Mouse (Mus musculus) testis, adult 2 months (tissue): ENCODE data around the gene Suclg2.

Experiments
- CTCF ChIP-seq: fragments of 200-500 bp; IDR thresholded peaks from 2 replicates; pipeline ENCODE4 v1.5.1; 2012; ENCODE audit warnings: low read depth, mild to moderate bottlenecking, inconsistent platforms, low read length, moderate library complexity; ENCODE audit not compliant: control insufficient read depth, insufficient read depth, insufficient replicate concordance
- POLR2A ChIP-seq: fragments of 200-500 bp; IDR thresholded peaks from 2 replicates; pipeline ENCODE4 v1.6.1; 2012; ENCODE audit warnings: low read depth, mild to moderate bottlenecking, inconsistent platforms, low read length, moderate library complexity; ENCODE audit not compliant: control insufficient read depth

- TF ChIP-seq POLR2A (no peak), CTCF (no peak)
Observed at GRCm38 (mm10) chr6:95592396-95592795, 126.2 kb downstream of the Suclg2 start.
